Mouse (Mus musculus): ENCODE measurements around the gene Olfr325. TPM values are rescaled to one million over a fixed set of nuclear protein-coding genes. Genes with fewer than 3 reads are reported as not detected.

Gene Olfr325
- total RNA-seq, 1 experiment from 2014 or later, result not detected

GRCm38 (mm10) chr11:58630401-58630800 lies 52.9 kb downstream of the Olfr325 start, which contains the start of gene Olfr323:
Gene Olfr323 (minus strand): TSS chr11:58630501.
- DNase-seq, result no peak

Other genes with a start within 250 kb of the Olfr325 start
- 53.1 and 53.4 TPM in 2 replicates for gene Zfp672, start 247.4 kb upstream of the Olfr325 start, total RNA-seq (2021)
- gene Sh3bp5l, start 247.0 kb upstream of the Olfr325 start, total RNA-seq (2021), result 41.7 and 64.5 TPM in 2 replicates
- not detected in 2 replicates for gene Lypd8, start 198.7 kb upstream of the Olfr325 start, total RNA-seq (2021)
- not detected in 2 replicates for gene 1810065E05Rik, start 156.6 kb upstream of the Olfr325 start, total RNA-seq (2021)
- not detected in 2 replicates for gene Gm12253, start 145.2 kb upstream of the Olfr325 start, total RNA-seq (2021)
- gene Lypd9, start 124.8 kb upstream of the Olfr325 start, total RNA-seq (2021), result not detected in 2 replicates
- not detected in 2 replicates for gene Olfr30, start 115.5 kb upstream of the Olfr325 start, total RNA-seq (2021)
- gene Olfr332, start 85.2 kb upstream of the Olfr325 start, total RNA-seq (2021), result not detected in 2 replicates
- gene Olfr331, start 75.2 kb upstream of the Olfr325 start, total RNA-seq (2021), result not detected in 2 replicates
- gene Olfr330, start 42.9 kb upstream of the Olfr325 start, total RNA-seq (2021), result 1.5 TPM in 1 of 2 replicates, not detected in the other
- gene Olfr329-ps, start 31.3 kb upstream of the Olfr325 start, total RNA-seq (2021), result 1.2 TPM in 1 of 2 replicates, not detected in the other
- 0.36 TPM in 1 of 2 replicates, not detected in the other for gene Olfr328, start 22.1 kb upstream of the Olfr325 start, total RNA-seq (2021)
- gene Olfr224, start 7.2 kb upstream of the Olfr325 start, total RNA-seq (2021), result not detected in 2 replicates
- gene Olfr324, start 17.4 kb downstream of the Olfr325 start, total RNA-seq (2021), result not detected in 2 replicates
- not detected in 2 replicates for gene 2210407C18Rik, start 38.3 kb downstream of the Olfr325 start, total RNA-seq (2021)
- not detected in 2 replicates for gene Olfr323, start 52.8 kb downstream of the Olfr325 start, total RNA-seq (2021)
- not detected in 2 replicates for gene Trim58, start 62.7 kb downstream of the Olfr325 start, total RNA-seq (2021)
- gene Olfr322, start 81.1 kb downstream of the Olfr325 start, total RNA-seq (2021), result not detected in 2 replicates
- gene Olfr320, start 103.4 kb downstream of the Olfr325 start, total RNA-seq (2021), result not detected in 2 replicates
- not detected in 2 replicates for gene Olfr319, start 121.4 kb downstream of the Olfr325 start, total RNA-seq (2021)
- not detected in 2 replicates for gene Olfr318, start 146.3 kb downstream of the Olfr325 start, total RNA-seq (2021)
- gene Olfr317, start 161.5 kb downstream of the Olfr325 start, total RNA-seq (2021), result not detected in 2 replicates
- not detected in 2 replicates for gene Olfr316, start 175.0 kb downstream of the Olfr325 start, total RNA-seq (2021)
- not detected in 2 replicates for gene Olfr315, start 195.5 kb downstream of the Olfr325 start, total RNA-seq (2021)
- gene Olfr314, start 205.2 kb downstream of the Olfr325 start, total RNA-seq (2021), result not detected in 2 replicates
- 3.3 and 4.5 TPM in 2 replicates for gene Fam183b, start 224.2 kb downstream of the Olfr325 start, total RNA-seq (2021)
- not detected in 2 replicates for gene Olfr313, start 237.3 kb downstream of the Olfr325 start, total RNA-seq (2021)